Mouse (Mus musculus) testis, adult 2 months (tissue): ENCODE data around the gene Stab1. TPM values are rescaled to one million over a fixed set of nuclear protein-coding genes. Genes with fewer than 3 reads are reported as not detected.

Source experiments
- H3K27ac ChIP-seq: fragments of 200-500 bp; 2 replicates; pipeline ENCODE4 v1.5.1; 2012; ENCODE audit warnings: low read depth, low read length; ENCODE audit not compliant: control insufficient read depth, insufficient read depth
- H3K27me3 ChIP-seq: fragments of 200-500 bp; 2 replicates; pipeline ENCODE4 v1.6.1; 2012; ENCODE audit warnings: mild to moderate bottlenecking, low read length, moderate library complexity; ENCODE audit not compliant: control insufficient read depth, insufficient read depth
- H3K36me3 ChIP-seq: fragments of 200-500 bp; 2 replicates; pipeline ENCODE4 v1.6.1; 2012; ENCODE audit warnings: mild to moderate bottlenecking, low read length; ENCODE audit not compliant: control insufficient read depth, insufficient read depth
- H3K4me1 ChIP-seq: fragments of 200-500 bp; 2 replicates; pipeline ENCODE4 v1.6.1; 2012; ENCODE audit warnings: low read length; ENCODE audit not compliant: control insufficient read depth, insufficient read depth
- H3K4me3 ChIP-seq: fragments of 200-500 bp; 2 replicates; pipeline ENCODE4 v1.5.1; 2012; ENCODE audit warnings: low read depth, mild to moderate bottlenecking, low read length, moderate library complexity, mixed read lengths; ENCODE audit not compliant: control insufficient read depth
- CTCF ChIP-seq: fragments of 200-500 bp; IDR thresholded peaks from 2 replicates; pipeline ENCODE4 v1.5.1; 2012; ENCODE audit warnings: low read depth, mild to moderate bottlenecking, inconsistent platforms, low read length, moderate library complexity; ENCODE audit not compliant: control insufficient read depth, insufficient read depth, insufficient replicate concordance
- POLR2A ChIP-seq: fragments of 200-500 bp; IDR thresholded peaks from 2 replicates; pipeline ENCODE4 v1.6.1; 2012; ENCODE audit warnings: low read depth, mild to moderate bottlenecking, inconsistent platforms, low read length, moderate library complexity; ENCODE audit not compliant: control insufficient read depth
- polyA plus RNA-seq: library from polyadenylated mRNA; depleted of rRNA; stranded (reverse); fragments of >200 nt; gene quantifications from 2 replicates; pipeline ENCODE4 v1.2.3, GENCODE M21; 2012

Gene Stab1
- polyA plus RNA-seq, 1 experiment = 8.0 TPM

- Histone ChIP-seq H3K4me1 (peaks cover 13% of the 10 kb centered on the region), H3K36me3 (no peaks in the 10 kb centered on the region), H3K4me3 (no peak overlapping the region), H3K27me3 (no peaks in the 10 kb centered on the region), H3K27ac (no peak overlapping the region)
- TF ChIP-seq POLR2A = no peak
- no peak for TF ChIP-seq CTCF
Measured at GRCm38 (mm10) chr14:31204844-31205243, 36.4 kb upstream of the Stab1 start.

DNA sequence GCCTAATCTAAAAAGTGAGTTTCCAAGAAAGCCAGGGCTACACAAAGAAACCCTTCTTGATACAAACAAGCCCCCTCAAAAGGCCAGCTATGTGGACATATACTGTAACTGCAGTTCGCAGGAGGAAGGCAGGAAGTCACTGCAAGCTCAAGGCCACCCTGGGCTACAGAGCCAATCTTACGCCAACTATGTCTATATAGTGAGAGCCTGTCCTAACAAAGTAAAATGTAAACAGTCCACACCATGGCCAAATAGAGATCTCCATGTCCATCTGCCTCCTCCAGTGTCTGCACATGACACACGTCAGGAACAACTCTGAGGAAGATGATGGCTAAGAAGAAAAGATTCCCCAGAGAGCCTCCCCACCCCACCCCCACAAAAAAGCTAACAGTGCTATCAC is 31.6 kb upstream of the Stab1 start:
- TF ChIP-seq CTCF (no peak), POLR2A (no peak)
- no peak overlapping the region for H3K27ac ChIP-seq
- H3K27me3 ChIP-seq = no peaks in the 10 kb centered on the region
- peaks cover 1% of the 10 kb centered on the region for H3K4me1 ChIP-seq
- no peak overlapping the region for H3K4me3 ChIP-seq
- no peaks in the 10 kb centered on the region for H3K36me3 ChIP-seq

- H3K27me3 ChIP-seq = no peaks in the 10 kb centered on the region
- no peak for TF ChIP-seq POLR2A
- TF ChIP-seq CTCF = no peak
- no peaks in the 10 kb centered on the region for H3K36me3 ChIP-seq
- H3K4me1 ChIP-seq = peaks cover 2% of the 10 kb centered on the region; the same call in 1 of the 2 replicates
- H3K4me3 ChIP-seq = no peak overlapping the region
- no peak overlapping the region for H3K27ac ChIP-seq
Measured at GRCm38 (mm10) chr14:31199599-31199998, 31.2 kb upstream of the Stab1 start.

GRCm38 (mm10) chr14:31197547-31198516 is 29.4 kb upstream of the Stab1 start:
- Histone ChIP-seq H3K36me3 (no peaks in the 10 kb centered on the region), H3K27ac (no peak overlapping the region)

DNA sequence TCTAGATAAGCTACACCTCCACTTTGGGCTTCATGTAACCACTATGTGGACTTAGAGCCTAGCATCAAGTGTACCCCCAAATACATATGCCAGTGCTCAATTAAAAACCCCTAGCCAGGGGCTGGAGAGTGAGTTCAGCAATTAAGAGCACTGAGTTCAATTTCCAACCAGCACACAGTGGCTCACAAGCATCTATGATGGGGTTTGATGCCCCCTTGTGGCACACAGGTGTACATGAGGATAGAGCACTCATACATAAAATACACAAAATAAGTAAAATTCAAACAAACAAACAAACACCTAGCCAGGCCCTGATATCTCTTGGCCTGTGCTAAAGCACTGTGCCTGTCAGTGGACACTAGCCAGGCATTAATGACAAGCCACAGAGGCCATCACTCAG is 27.5 kb upstream of the Stab1 start:
- TF ChIP-seq POLR2A = no peak
- TF ChIP-seq CTCF = no peak; the same call in 1 of the 2 replicates
- no peaks in the 10 kb centered on the region for H3K27me3 ChIP-seq
- H3K27ac ChIP-seq = no peak overlapping the region
- no peaks in the 10 kb centered on the region for H3K36me3 ChIP-seq
- H3K4me1 ChIP-seq = peaks cover 2% of the 10 kb centered on the region; the same call in 1 of the 2 replicates
- no peak overlapping the region for H3K4me3 ChIP-seq

More at GRCm38 (mm10) chr14:31197547-31198516, 29.4 kb upstream of the Stab1 start:
- Histone ChIP-seq H3K27me3 (no peaks in the 10 kb centered on the region), H3K4me1 (peaks cover 2% of the 10 kb centered on the region; the same call in 1 of the 2 replicates), H3K4me3 (no peak overlapping the region)
- TF ChIP-seq CTCF (no peak), POLR2A (no peak)

DNA sequence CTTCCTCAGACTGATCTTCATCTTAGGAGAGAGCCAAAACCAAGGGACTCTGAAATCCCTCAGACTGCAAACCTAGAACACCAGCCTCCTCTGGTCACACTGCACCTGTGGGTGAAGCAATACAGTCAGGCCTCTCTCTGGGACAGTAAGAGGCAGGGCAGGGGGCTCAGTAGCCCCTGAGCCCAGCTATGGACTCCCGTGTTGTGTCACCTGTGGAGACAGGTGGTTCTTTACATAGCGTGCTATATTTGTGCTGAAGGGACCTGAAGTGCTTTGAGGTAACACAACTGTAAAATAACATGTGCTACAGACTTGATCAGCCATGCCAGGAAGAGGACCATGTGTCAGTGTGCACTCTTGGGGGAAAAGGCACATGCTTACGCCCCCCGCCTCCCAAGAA is 27.1 kb upstream of the Stab1 start:
- Histone ChIP-seq H3K27ac (no peak overlapping the region), H3K4me3 (no peak overlapping the region), H3K4me1 (peaks cover 2% of the 10 kb centered on the region; the same call in 1 of the 2 replicates), H3K36me3 (no peaks in the 10 kb centered on the region), H3K27me3 (no peaks in the 10 kb centered on the region)
- TF ChIP-seq CTCF (no peak), POLR2A (no peak)

DNA sequence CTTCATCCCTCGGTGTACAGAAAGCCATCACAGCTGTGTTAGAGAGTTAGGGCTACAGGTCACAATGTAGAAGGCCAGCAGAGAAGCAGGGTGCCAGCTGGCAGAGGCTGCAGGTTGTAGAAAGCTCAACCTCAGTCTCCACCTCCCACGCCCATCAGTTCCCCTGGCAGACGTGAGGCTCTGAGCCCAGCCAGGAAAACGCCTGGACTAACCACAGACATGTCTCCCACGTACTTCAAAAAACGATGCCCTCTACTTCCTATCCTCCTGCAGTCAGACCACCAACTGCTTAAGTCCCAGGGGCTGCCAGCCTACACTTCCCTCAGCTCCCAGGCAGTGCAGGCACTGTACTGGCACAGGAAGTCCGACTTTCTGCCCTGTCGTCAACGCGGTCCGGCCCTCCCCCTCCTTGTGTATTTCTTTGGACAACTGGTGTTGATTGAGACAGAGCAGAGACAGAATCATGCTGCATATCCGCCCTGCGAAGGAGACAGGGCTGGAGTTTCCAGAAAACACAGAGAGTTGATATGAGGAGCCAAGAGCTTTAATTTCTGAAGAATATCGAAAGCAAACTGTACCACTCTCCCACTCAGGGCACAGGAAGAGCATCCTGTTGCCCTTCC is 26.6 kb upstream of the Stab1 start:
- peaks cover 2% of the 10 kb centered on the region; the same call in 1 of the 2 replicates for H3K4me1 ChIP-seq
- H3K36me3 ChIP-seq = no peaks in the 10 kb centered on the region
- H3K27ac ChIP-seq = peak overlapping the region; percentile 48; the same call in 1 of the 2 replicates
- H3K4me3 ChIP-seq = no peak overlapping the region
- TF ChIP-seq CTCF (no peak), POLR2A (no peak)
- no peaks in the 10 kb centered on the region for H3K27me3 ChIP-seq
